Mouse (Mus musculus) stomach, embryonic 16.5 days (tissue): ENCODE data around the gene Acvr1b. TPM values are rescaled to one million over a fixed set of nuclear protein-coding genes. Genes with fewer than 3 reads are reported as not detected.

Source experiments
- ATAC-seq: fragments of 200-750 bp; cut with Nextera tagmentation; 2 replicates; pipeline ENCODE4 v1.8.0; 2017; ENCODE audit warnings: moderate number of reproducible peaks, moderate TSS enrichment; ENCODE audit not compliant: insufficient read depth, low FRiP score
- H3K27ac ChIP-seq: fragments of 300-500 bp; sonication (generic); 2 replicates; pipeline ENCODE4 v1.5.1; 2014; ENCODE audit warnings: low read length
- H3K27me3 ChIP-seq: fragments of 300-500 bp; sonication (generic); 2 replicates; pipeline ENCODE4 v1.6.1; 2014; ENCODE audit warnings: low read length, control low read depth, mixed read lengths; ENCODE audit not compliant: control insufficient read depth, insufficient read depth
- H3K36me3 ChIP-seq: fragments of 300-500 bp; sonication (generic); 2 replicates; pipeline ENCODE4 v1.6.1; 2014; ENCODE audit warnings: low read length; ENCODE audit not compliant: control insufficient read depth, insufficient read depth
- H3K4me1 ChIP-seq: fragments of 300-500 bp; sonication (generic); 2 replicates; pipeline ENCODE4 v1.6.1; 2014; ENCODE audit warnings: low read length, control low read depth, mixed read lengths; ENCODE audit not compliant: control insufficient read depth, insufficient read depth
- H3K4me2 ChIP-seq: fragments of 300-500 bp; sonication (generic); 2 replicates; pipeline ENCODE4 v1.6.1; 2014; ENCODE audit warnings: low read depth, low read length, mixed read lengths
- H3K4me3 ChIP-seq: fragments of 300-500 bp; sonication (generic); replicated peaks from 2 replicates; pipeline ENCODE4 v1.5.1; 2014; ENCODE audit warnings: mild to moderate bottlenecking, low read length
- H3K9ac ChIP-seq: fragments of 300-500 bp; sonication (generic); 2 replicates; pipeline ENCODE4 v1.6.1; 2014; ENCODE audit warnings: low read length
- H3K9me3 ChIP-seq: fragments of 300-500 bp; sonication (generic); replicated peaks from 2 replicates; pipeline ENCODE4 v1.6.1; 2016; ENCODE audit warnings: low read length, control low read depth; ENCODE audit not compliant: control insufficient read depth
- WGBS: fragments of 180-500 bp; shearing (Covaris S2); extraction: QIAGEN DNeasy Blood & Tissue Kit; methylation state at CpG from one replicate; pipeline ENCODE4 v1.1.7; 2014; 5-methylcytosine and 5-hydroxymethylcytosine counted together
- polyA plus RNA-seq: library from polyadenylated mRNA; unstranded; fragments of >200 nt; fragmentation: Nextera tagmentation; extraction: Ambion mirVana; gene quantifications from 2 replicates; pipeline ENCODE4 v1.2.1, GENCODE M21; 2015

Acvr1b gene
- polyA plus RNA-seq, 1 experiment from 2014 or later = 11.6 TPM

DNA sequence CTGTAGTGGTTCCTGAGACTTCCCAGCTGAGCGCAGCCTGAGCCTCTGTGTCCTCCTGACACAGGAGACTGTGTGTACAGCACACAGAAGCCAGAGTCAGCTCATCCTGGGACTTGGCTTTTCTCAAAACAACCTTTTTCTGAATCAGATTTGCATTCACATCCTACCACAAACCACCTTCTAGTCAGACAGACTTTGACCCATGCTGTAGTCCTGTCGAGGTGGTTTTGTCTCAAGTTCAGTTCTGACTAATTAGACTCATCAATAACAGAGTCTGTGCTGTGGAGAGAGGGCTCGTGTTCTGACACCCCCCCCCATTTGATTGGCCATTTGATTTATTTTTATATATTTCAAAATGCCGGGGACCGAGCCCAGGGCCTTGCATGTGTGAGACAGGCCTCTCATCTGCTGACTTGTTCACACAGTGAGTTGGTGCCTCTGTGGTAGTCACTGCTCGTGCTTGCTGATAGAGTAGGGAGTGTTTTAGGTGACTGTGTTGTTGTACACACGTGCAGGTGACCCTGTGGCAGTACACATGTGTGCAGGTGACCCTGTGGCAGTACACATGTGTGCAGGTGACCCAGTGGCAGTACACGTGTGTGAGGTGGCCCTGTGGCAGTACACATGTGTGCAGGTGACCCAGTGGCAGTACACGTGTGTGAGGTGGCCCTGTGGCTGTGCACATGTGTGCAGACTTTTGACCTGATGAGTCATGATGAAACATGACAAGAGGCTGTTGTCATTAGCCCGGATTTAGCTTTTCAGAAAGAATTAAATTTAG, 16.3 kb downstream of the Acvr1b start:
- H3K4me2 ChIP-seq = no peak overlapping the region
- H3K36me3 ChIP-seq = peaks cover 5% of the 10 kb centered on the region; the same call in 1 of the 2 replicates
- H3K9ac ChIP-seq = no peak overlapping the region
- H3K4me3 ChIP-seq = no peak overlapping the region
- H3K9me3 ChIP-seq = no peaks in the 10 kb centered on the region
- H3K27ac ChIP-seq = no peak overlapping the region
- 65% methylated on average over 10 of the region's 10 CpGs for WGBS
- H3K27me3 ChIP-seq = no peaks in the 10 kb centered on the region
- H3K4me1 ChIP-seq = peaks cover 23% of the 10 kb centered on the region
- no peak for ATAC-seq

DNA sequence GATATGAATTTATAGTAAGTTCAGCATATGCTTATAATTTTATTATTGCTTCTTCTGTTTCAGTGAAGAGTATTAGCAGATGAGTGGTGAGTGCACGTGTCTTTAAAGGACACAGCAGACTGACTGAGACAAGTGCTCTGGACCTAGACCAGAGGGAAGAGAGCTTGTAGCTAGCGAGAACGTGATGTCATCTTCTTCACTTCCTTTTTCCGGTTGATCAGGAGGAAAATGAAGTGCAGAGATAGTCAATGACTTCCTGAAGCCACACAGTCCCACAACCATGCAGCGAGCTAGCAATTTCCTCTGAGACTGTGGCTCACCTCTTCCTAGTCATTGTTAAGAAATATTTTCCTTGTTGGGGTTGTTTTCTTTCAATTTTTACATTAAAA, 16.9 kb downstream of the Acvr1b start:
- Histone ChIP-seq H3K4me3 (no peak overlapping the region), H3K27ac (no peak overlapping the region), H3K4me1 (peaks cover 23% of the 10 kb centered on the region), H3K27me3 (no peaks in the 10 kb centered on the region), H3K4me2 (no peak overlapping the region), H3K9me3 (no peaks in the 10 kb centered on the region), H3K36me3 (peaks cover 6% of the 10 kb centered on the region; the same call in 1 of the 2 replicates), H3K9ac (no peak overlapping the region)
- WGBS = 58% methylated on average over 5 of the region's 5 CpGs
- ATAC-seq = no peak

DNA sequence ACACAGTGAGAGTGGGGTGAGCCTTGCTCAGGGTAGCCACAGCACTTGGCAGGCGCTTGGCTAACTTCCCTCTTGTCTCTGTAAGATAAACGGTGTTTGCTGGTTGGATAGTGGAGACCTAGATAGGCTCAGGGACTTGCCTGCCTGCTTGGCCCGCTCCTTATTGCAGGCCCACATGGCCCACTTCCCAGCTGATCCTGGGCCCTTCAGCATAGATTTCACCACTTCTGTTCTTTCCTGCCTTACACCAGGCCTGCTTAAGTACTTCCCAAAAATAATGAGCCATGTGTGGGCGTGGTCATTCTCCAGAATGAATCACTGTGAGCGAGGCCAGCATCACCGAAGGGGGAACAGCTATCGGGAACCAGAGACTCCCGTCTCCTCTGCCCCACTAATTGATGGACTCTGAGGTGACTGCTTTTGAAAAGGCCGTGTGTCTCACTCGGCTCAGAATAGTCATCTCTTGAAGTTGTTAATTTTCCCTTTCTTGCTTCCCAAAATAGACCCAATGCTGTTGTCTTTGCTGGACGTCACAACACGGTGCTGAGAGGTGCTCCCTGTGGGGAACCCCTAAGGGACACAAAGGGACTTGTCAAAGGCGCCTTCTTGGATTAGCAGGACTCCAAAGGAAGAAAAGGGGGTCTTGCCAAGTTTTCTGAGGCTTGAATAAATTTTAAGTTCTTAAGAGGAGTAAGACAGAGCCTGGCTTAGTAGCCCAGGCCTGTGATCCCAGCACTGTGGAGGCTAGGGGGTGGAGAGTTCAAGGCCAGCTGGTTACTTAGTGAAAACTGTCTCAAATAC, 17.8 kb downstream of the Acvr1b start:
- Histone ChIP-seq H3K4me2 (no peak overlapping the region), H3K9ac (peak overlapping the region; percentile 23), H3K9me3 (no peaks in the 10 kb centered on the region), H3K27me3 (no peaks in the 10 kb centered on the region), H3K36me3 (peaks cover 6% of the 10 kb centered on the region; the same call in 1 of the 2 replicates), H3K4me3 (no peak overlapping the region), H3K27ac (peak overlapping the region; percentile 21; the same call in 1 of the 2 replicates), H3K4me1 (peaks cover 25% of the 10 kb centered on the region)
- WGBS = 31% methylated on average over 13 of the region's 13 CpGs
- ATAC-seq = no peak

DNA sequence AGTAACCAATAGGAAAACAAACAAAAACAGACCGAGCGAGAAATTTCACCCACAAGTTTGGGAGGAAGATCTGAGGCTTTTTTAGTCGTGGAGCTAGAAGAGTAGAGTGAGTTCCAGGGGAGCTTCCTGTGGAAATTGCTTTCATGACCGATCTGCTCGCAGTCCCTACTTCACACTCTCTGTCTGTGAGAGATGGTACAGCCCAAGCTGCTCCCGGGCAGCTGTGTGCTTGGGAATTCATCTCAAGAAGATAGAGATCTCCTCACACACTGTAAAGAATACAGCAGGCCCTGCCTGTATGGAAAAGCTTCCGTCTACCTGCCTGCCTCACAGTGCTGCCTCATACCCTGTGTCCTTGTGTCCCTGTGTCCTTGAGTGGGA, 18.4 kb downstream of the Acvr1b start:
- no peak overlapping the region for H3K4me2 ChIP-seq
- H3K9me3 ChIP-seq = no peaks in the 10 kb centered on the region
- H3K9ac ChIP-seq = no peak overlapping the region; the same call in 1 of the 2 replicates
- no peak for ATAC-seq
- no peak overlapping the region for H3K4me3 ChIP-seq
- 55% methylated on average over 7 of the region's 7 CpGs for WGBS
- peaks cover 6% of the 10 kb centered on the region; the same call in 1 of the 2 replicates for H3K36me3 ChIP-seq
- H3K4me1 ChIP-seq = peaks cover 29% of the 10 kb centered on the region
- no peaks in the 10 kb centered on the region for H3K27me3 ChIP-seq
- peak overlapping the region; percentile 21; the same call in 1 of the 2 replicates for H3K27ac ChIP-seq

DNA sequence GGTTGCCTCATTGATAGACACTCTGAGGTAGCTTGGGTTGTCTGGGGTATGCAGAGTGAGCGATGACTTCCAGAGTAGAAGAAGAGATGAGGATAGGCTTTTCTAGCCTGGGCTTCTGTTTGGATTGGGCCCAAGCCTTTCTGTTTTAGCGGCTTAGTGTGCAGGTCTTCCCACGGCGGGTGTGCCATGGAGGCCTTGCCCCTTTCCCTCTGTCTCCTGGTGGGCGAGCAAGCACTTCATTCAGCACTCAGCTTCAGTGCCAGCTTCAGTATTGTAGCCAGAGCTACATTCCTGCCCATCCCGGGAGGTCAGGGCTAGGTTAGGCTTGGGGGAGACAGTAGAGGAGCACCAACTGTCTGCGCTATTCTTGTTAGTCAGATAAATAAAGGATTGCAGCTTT, 18.8 kb downstream of the Acvr1b start:
- peaks cover 6% of the 10 kb centered on the region; the same call in 1 of the 2 replicates for H3K36me3 ChIP-seq
- no peak overlapping the region for H3K4me3 ChIP-seq
- no peak overlapping the region for H3K27ac ChIP-seq
- H3K4me1 ChIP-seq = peaks cover 29% of the 10 kb centered on the region
- 78% methylated on average over 7 of the region's 7 CpGs for WGBS
- H3K9me3 ChIP-seq = no peaks in the 10 kb centered on the region
- no peak overlapping the region for H3K4me2 ChIP-seq
- no peak for ATAC-seq
- no peak overlapping the region; the same call in 1 of the 2 replicates for H3K9ac ChIP-seq
- H3K27me3 ChIP-seq = no peaks in the 10 kb centered on the region

DNA sequence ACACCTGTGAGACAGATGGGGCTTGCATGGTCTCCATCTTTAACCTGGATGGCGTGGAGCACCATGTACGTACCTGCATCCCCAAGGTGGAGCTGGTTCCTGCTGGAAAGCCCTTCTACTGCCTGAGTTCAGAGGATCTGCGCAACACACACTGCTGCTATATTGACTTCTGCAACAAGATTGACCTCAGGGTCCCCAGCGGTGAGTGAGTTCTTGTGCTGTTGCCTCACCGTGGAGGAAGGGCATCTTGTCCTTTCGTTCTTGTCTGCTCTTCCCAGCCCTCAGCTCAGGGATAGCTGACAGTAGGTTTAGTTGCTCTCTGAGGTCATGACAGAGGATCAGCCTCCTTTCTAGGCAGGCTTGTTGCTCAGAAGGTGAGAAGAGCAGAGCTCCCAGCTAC, 20.1 kb downstream of the Acvr1b start:
- Histone ChIP-seq H3K4me2 (no peak overlapping the region), H3K4me3 (no peak overlapping the region), H3K27ac (no peak overlapping the region), H3K9me3 (no peaks in the 10 kb centered on the region), H3K36me3 (peaks cover 13% of the 10 kb centered on the region; the same call in 1 of the 2 replicates), H3K4me1 (peaks cover 22% of the 10 kb centered on the region), H3K9ac (no peak overlapping the region), H3K27me3 (no peaks in the 10 kb centered on the region)
- 84% methylated on average over 6 of the region's 6 CpGs for WGBS
- no peak for ATAC-seq

DNA sequence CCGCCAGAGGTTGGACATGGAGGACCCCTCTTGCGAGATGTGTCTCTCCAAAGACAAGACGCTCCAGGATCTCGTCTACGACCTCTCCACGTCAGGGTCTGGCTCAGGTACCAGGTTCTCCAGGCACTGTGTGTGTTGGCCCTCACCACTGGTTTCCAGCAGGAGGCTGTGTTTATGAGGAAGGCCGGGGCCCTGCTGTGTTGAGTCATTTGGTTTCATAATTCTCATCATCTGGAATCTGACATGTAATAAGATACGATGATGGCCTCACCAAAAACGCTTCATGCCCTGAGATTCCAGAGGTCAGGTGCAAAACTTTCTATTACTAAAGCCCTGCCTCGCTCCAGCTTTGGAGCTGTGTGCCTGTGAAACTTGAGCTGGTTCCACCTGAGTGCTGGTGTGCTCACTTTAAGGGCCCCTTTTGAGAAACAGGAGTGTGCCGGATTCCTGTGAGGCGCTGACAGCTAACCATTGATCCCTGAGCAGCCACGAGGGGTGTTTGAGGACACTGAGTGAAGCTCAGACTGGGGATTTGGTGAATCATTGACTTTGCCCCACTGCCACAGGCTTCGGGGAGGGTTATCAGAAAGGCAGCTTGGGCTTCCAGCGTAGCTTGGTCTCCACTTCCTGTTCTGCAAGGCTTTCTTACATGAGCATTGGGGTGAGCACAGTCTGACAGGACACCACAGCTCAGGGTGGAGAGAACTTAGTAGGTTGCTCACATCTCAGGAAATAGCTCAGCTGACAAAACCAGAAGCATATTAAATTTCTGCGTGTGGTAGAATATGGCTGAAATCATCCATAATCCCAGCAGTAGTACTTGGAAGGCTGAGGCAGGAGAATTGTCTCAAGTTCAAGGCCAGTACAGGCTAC, 21.3 kb downstream of the Acvr1b start:
- Histone ChIP-seq H3K4me2 (no peak overlapping the region), H3K27me3 (no peaks in the 10 kb centered on the region), H3K27ac (peak overlapping the region; percentile 8; the same call in 1 of the 2 replicates), H3K4me1 (peaks cover 22% of the 10 kb centered on the region), H3K36me3 (peaks cover 20% of the 10 kb centered on the region; the same call in 1 of the 2 replicates), H3K9ac (no peak overlapping the region), H3K4me3 (no peak overlapping the region), H3K9me3 (no peaks in the 10 kb centered on the region)
- 72% methylated on average over 16 of the region's 16 CpGs for WGBS
- ATAC-seq = peak; percentile 28; the same call in 1 of the 2 replicates

DNA sequence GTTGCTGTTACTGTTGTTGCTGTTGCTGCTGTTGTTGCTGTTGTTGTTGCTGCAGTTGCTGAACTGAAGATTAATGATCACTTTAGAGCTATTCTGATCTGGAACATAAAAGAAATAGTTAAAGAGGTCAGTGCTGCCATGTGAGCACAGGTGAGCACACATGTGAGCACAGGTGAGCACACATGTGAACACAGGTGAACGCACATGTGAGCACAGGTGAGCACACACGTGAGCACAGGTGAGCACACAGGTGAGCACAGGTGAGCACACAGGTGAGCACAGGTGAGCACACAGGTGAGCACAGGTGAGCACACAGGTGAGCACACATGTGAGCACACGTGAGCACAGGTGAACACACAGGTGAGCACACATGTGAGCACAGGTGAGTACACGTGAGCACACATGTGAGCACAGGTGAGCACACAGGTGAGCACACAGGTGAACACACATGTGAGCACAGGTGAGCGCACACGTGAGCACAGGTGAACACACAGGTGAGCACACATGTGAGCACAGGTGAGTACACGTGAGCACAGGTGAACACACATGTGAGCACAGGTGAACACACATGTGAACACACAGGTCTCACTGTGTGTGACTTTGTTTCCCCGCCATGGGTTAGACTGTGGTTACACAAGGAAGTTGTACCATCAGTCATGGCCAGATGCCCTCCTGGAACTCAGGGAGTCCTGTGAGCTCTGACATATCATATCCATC, 22.4 kb downstream of the Acvr1b start:
- H3K4me1 ChIP-seq = peaks cover 19% of the 10 kb centered on the region
- H3K4me3 ChIP-seq = no peak overlapping the region
- peaks cover 30% of the 10 kb centered on the region for H3K36me3 ChIP-seq
- H3K9me3 ChIP-seq = 0 out of 2 replicates have a peak, but pooled peaks cover 3% of the 10 kb centered on the region
- no peaks in the 10 kb centered on the region for H3K27me3 ChIP-seq
- ATAC-seq = no peak
- H3K27ac ChIP-seq = peak overlapping the region; percentile 8; the same call in 1 of the 2 replicates
- WGBS = 89% methylated on average over 8 of the region's 8 CpGs
- H3K9ac ChIP-seq = no peak overlapping the region
- no peak overlapping the region for H3K4me2 ChIP-seq
